Mouse (Mus musculus): ENCODE measurements around the gene Rcor3. TPM values are rescaled to one million over a fixed set of nuclear protein-coding genes. Genes with fewer than 3 reads are reported as not detected.

Gene Rcor3
- total RNA-seq, 2 experiments from 2014 or later = 31.9 to 40.9 TPM

DNA sequence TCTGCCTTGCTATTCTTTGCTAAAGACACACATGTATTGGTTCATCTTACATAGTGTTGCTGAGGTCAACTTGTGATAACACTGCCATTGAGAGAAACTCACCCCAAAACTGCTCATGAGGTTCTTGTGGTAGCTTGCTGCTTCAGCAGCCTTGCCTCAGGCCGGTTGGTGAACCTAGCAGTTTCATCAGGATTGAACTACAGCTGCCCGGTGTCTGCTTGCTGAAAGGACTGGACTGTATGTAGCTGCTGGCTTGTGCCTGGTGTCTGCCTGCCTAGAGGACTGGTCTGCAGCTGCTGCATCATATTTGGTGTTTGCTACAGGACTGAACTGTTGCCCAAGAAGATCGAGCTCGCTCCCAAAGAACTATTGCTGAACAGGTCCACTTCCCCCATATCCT, 61.8 kb downstream of the Rcor3 start:
- no peak for DNase-seq
- intact Hi-C loops (cut with DNase I) = no loop called here

DNA sequence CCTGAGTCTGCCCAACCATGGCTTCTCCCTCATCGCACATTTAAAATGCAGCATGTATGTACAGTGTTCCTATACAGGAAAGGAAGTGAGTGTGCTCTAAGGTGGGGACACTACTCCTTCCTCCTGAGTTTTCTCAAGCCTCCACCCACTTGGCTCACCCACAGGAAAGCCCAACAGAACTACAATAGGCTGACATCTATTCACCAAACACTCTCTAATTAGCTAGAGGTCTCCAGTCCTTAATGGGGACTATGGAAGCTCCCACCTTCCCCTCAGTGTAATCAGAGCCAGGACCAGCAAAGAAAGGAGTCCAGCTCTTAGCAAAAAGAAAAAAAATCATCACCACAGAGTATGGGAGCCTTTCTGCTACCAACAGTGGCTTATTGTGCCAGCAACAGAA, 63.0 kb downstream of the Rcor3 start:
- intact Hi-C loops (cut with DNase I) = no loop called here
- no peak for DNase-seq

DNA sequence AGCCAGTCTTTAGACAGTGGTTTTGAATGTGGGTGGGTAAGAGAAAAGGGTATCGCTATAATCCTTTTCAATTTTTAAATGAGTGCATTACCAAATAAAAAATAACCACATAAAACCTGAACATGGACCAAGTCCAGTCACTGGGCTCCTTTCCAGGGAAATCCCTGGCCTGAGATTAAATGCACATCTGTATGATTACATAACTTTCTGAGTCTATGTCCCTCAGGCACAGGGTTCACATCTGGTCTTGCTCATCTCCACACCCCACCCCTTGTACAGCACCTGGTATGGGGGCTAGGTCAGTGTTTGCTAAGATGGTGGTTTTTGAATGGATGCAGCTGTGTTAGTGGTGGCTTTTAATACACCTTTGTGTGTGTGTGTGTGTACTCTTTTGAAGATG, 65.4 kb downstream of the Rcor3 start:
- DNase-seq = peak; percentile 36 to 39
- intact Hi-C loops (cut with DNase I) = no loop called here

DNA sequence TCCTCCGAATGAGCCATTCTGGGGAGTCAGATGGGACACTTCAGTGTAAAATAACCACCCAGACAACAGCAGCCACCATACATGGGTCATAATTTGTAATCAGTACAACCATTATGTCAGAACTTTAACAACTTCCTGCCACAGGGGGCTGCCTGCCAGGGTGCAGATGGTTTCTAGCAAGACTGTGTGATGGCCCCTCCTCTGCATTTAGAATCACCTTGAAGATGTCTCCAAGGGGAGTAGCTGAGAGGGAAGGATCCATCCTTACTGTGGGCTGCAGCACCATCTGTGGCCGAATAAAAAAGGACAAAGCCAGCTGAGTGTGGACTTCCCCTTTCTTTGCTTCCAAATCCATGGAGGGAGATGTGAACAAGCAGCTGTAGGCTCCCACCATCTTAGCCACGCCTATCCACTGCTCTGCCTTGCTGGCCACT, 67.2 kb downstream of the Rcor3 start:
- peak; percentile 45 to 60 for DNase-seq
- intact Hi-C loops (cut with DNase I) = no loop called here

DNA sequence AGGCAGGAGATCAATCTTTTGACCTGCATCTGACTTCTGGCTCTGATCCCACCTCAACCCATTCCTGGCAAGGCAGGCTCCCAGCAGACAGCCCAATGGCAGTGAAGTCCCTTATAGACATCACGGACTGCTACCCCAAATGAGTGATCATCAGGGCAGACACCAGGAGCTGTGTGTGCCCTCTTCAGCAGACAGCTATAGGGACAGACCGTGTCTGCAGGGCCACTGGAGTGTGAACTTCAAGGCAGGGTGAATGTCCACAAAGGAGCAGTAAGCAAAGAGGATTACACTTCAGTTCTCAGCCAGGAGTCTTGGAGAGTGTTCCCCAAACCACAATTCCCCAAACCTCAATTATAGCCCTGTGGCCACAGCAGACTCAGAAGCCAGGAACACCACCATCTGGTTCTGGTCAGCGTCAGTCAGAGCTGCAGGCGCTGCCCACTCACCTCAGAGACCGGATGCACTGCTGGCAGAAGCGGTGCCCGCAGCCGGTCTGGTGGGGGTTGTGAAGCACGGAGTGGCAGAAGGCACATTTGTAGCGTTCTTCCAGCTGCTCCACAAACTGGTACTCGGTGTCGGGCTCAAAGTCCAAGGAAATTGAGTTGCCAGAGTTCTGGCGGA, 67.8 kb downstream of the Rcor3 start:
- intact Hi-C loops (cut with DNase I) = no loop called here
- DNase-seq = peak; percentile 44 to 59

DNA sequence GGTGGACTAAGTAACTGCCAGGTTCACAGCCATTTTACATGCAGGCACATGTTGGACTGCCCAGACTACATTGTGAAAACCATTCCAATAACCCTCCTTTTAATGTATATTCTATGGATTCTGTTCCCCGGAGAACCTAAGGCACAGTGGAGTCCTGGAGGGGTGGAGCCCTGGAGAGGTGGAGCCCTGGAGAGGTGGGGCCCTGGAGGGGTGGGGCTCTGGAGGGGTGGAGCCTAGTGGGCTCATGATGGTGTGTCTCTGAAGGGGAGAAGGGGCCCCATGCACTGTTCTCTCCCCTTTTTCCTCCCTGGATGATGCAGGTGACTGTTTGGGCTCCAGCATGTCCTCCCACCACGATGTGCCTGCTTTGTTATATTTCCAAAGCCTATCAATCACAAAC, 69.7 kb downstream of the Rcor3 start:
- no peak for DNase-seq
- intact Hi-C loops (cut with DNase I) = no loop called here

DNA sequence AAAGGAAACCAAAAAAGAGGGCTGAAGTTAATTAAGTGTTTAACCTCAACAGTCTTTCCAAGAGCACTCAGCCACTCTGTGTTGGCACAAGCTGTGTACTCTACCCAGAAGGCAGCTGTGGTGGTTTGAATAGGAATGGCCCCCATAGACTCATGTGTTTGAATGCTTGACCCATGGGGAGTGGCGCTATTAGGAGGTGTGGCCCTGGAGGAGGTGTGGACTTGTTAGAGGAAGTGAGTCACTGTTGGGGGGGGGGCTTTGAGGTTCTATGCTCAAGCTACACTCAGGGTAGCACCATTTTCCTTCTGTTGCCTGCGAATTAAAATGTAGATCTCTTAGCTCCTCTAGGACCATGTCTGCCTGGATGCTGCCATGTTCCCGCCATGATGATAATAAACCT, 70.9 kb downstream of the Rcor3 start:
- intact Hi-C loops (cut with DNase I) = no loop called here
- DNase-seq = no peak

DNA sequence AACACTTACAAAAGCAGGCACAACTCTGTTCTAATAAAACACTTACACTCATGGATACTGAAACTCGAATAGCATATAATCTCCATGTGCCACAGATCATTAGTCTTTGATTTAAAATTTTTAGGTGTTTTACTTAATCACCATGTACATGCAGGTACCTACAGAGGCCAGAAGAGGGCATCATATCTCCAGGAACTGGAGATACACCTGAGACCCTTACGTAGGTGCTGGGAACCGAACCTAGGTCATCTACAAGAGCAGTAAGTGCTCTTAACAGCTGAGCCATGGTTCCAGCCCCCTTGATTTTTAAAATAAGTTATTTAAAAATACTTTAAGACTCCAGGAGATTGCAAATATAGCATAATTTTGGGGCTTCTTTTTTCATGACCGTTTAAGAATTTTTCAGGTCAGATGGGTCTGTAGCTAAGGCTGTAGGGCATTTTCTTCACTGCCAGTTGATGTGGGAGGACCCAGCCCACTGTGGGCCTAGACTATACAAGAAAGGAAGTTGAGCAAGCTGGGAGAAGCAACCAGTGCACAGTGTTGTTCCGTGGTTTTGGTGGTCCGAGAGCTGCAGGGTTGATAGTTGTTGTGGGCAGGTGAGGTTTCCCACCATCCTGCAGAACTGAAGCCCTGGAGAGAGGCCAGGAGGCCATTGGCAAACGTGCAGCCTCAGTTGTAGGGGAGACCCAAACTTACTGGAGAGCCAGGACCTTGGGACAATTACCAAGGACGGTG, 74.5 kb downstream of the Rcor3 start:
- no peak for DNase-seq
- intact Hi-C loops (cut with DNase I) = loop anchor here (2.0 kb wide), 1 partner anchor 29 kb away; the partner anchor contains the start of gene Traf5

DNA sequence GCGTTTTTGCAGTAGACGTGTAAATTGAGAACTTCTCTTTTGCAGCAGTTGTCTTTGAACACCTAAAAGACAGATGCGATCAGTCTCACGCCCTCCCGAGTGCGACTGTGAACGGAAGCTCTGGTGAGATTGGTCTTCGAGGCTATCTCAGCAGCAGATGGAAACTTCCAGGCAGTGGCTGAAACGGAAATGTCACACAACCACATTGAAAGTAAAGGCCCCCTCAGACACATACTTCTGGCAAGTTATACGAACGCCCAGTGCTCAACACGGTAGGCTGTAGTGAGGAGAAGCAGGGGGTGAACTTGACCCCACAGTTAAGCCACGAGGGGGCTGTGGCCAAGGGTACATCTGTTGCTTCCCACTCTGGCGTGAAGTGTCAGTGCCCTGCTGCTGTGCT, 75.2 kb downstream of the Rcor3 start:
- intact Hi-C loops (cut with DNase I) = loop anchor here (2.0 kb wide), 1 partner anchor 30 kb away; the partner anchor contains the start of gene Traf5
- DNase-seq = no peak

DNA sequence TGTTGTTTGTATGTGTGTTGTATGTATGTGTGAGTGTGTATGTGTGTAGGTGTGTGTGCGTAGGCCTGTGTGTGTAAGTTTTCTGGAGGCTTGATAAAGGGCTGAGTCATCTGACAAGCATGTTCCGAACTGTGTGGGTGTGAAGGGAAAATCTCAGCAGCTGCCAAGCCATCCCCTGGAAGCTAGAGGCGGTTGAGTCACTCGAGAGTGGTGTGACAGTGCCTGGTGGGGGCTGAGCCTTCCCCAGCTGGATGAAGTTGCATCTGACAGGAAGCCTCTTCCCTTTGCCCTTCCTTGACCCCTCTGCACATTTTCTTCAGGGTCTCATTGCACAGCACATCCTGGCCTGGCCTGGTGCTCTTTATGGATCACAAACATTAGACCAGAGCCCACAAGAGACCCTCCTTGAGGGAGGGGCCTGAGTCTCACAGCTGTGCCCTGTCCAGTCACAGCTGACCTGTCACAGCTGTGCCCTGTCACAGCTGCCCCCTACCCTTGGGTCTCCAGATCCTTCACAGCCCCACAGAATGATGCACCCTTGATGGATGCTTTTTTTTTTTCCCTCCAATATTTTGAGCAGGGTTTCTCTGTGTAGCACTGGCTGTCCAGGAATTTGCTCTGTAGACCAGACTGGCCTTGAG, 76.1 kb downstream of the Rcor3 start:
- DNase-seq = peak; percentile 70 to 72
- intact Hi-C loops (cut with DNase I) = loop anchor here (2.0 kb wide), 1 partner anchor 31 kb away; the partner anchor contains the start of gene Traf5

DNA sequence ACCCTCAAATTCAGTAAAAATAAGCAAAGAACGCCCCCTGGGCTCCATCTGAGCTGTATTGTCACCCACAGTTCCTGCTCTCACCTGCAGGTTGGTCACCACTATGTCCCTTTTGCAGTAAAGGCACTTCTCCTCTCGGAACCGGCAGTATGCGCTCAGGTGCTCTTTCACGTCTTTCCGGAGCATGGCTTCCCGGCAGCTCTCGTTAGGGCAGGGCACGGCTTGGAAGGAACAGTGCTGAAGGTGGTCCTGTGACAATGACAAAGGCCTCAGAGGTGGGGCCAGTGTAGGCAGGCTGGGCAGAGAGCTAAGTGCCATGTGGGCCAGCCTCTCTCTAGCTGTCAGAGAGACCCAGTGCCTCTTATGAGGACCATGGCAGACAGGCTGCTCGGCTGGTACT, 79.0 kb downstream of the Rcor3 start:
- no peak for DNase-seq
- intact Hi-C loops (cut with DNase I) = no loop called here

DNA sequence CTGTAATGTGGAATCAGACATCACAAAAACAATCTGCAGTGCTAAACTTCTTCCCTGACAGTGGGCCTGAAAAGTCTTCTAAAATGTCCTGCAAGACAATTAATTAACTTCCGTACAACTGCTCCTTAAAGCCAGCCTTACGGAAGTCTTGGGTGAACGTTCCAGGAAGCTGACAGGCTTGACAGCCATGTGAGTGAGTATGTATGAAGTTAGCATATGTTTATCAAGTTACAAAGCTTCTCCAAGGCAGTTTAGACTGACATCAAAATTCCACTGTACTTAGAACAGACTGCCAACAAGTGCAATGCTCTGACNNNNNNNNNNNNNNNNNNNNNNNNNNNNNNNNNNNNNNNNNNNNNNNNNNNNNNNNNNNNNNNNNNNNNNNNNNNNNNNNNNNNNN, 84.1 kb downstream of the Rcor3 start:
- no peak for DNase-seq
- intact Hi-C loops (cut with DNase I) = no loop called here

DNA sequence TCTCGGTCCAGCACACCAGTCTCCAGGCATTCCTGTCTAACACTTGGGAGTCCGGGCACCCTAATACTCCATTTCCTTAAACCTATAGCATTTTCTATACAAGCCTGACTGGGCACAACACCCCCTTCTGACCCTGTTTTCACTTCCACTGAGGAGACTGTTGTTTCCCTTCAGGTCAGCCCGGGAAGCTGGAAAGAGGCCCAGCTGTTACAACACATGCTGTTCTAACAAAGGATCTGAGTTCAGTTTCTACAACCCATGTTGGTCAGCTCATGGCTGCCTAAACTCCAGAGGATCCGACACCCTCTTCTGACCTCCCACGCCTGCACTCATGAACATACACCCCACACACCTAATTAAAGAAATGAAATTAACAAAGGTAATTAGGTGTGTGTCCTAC, 84.9 kb downstream of the Rcor3 start:
- intact Hi-C loops (cut with DNase I) = no loop called here
- DNase-seq = peak in 1 of 2 experiments; percentile 44

DNA sequence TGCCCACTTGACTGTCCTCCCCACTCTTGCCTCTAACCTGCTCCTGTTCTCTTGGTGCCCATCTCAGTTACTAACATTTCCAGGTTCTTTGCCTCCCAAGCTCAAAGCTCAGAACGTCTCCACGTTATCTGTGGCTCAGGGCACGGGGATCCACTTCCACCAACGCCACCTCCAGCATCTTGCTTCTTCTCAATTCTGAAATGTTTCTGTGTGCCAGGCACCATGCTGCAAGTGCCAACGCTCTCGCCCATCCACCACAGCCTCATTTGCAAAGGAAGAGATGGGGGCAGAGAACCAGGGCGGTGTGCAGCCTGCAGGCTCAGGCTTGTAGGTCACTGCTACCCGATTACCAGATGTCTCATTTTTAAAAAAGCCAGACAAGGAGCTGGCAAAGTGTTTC, 85.4 kb downstream of the Rcor3 start:
- DNase-seq = no peak
- intact Hi-C loops (cut with DNase I) = no loop called here

Other genes with a start within 250 kb of the Rcor3 start
- gene Slc30a1, start 231.3 kb downstream of the Rcor3 start, total RNA-seq (2021) = 10 to 100 TPM; 21.9 to 26.4 TPM
- under 1 TPM; 0.45 to 0.51 TPM for gene Rd3, start 160.7 kb downstream of the Rcor3 start, total RNA-seq (2021)
- gene Traf5, start 45.5 kb downstream of the Rcor3 start, total RNA-seq (2021) = 10 to 100 TPM in 1 of 2 experiments, 1 to 10 TPM in 1; 9.1 to 10.5 TPM
- under 1 TPM; 0.12 to 0.17 TPM for gene Kcnh1, start 52.7 kb upstream of the Rcor3 start, total RNA-seq (2021)

Data from heart, postnatal 14 days (tissue).